Mouse (Mus musculus): ENCODE results near the gene Adh1. TPM values are rescaled to one million over a fixed set of nuclear protein-coding genes. Genes with fewer than 3 reads are reported as not detected.

Adh1 gene
- total RNA-seq (2021), result 10 to 100 TPM; 25.2 to 50.3 TPM
- long read RNA-seq, experiment 1, transcript Adh1-201 (9 exons, 1,492 nt), result major isoform, 20 of 21 reads
- long read RNA-seq, experiment 1, partial matches to known transcripts, result 1 of 21 reads
- long read RNA-seq, experiment 1, other reads (novel, unspliced or antisense), result 0 of 21 reads
- long read RNA-seq, experiment 2, transcript Adh1-201 (9 exons, 1,492 nt), result major isoform, 44 of 46 reads
- long read RNA-seq, experiment 2, partial matches to known transcripts, result 2 of 46 reads
- long read RNA-seq, experiment 2, other reads (novel, unspliced or antisense), result 0 of 46 reads

DNA sequence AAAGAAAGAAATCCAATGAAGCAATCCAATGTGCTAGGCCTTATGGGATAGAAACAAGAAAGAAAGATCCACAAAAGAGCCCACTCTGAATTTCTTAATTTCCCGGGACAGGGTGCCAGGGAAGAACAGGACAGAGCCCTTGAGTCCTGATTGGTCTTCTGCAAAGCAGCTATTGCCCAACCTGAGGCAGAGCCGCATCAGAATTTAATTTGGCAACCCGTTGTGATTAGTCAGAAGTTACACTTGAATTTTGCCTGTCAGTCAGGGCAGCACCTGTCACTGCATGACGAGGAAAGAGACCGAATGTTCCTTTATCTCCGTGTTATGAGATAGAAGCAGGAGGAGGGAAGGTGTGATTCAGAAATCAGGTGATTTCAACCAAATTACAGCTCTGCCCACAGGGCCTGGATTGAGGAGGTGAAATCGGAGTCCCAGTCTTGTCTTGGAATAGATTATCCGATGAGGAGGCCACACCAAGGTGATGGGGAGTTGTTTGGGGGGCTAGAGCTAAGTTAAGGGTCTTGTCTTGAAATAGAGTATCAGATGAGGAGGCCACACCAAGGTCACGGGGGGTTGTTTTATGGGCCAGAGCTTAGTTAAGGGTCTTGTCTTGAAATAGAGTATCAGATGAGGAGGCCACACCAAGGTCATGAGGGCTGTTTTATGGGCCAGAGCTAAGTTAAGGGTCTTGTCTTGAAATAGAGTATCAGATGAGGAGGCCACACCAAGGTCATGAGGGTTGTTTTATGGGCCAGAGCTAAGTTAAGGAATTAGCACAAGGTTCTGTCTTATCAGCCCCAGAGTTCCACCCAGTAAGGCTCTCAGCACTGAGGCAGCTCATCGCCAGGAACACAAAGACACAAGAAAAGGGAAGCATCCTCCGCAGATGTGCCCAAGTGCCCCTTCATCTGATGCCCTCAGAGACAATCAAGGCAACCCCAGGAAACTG lies at the start of gene Adh1:
Gene Adh1, plus strand, starts transcription at position 271 of the 949 bp plus-strand sequence.
- no peak for DNase-seq

DNA sequence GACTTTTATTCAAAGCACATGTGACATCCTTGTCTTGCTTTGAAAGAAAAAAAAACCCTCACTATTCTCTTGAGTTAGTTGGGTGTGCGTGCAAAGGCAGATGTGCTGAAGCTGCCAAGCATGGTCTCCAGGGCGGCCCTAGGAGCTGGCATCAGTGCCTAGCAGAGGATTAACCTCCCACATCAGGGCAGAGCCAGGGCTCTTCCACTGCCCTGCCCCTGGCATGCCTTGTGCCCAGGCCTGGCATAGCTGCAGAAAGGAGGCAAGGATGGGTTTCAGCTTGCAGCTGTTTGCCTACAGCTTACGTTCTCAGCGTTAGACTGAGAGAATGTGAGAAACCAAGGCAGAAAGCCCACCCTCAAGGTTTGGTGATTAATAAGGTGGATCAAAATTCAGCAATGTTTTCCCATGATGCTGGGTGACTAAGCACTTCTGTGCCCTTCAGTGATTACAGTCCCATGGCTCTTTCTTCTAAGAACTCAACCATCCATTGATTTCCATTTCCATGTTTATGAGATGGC lies 48.3 kb upstream of the Adh1 start:
- DNase-seq, result peak; percentile 27

DNA sequence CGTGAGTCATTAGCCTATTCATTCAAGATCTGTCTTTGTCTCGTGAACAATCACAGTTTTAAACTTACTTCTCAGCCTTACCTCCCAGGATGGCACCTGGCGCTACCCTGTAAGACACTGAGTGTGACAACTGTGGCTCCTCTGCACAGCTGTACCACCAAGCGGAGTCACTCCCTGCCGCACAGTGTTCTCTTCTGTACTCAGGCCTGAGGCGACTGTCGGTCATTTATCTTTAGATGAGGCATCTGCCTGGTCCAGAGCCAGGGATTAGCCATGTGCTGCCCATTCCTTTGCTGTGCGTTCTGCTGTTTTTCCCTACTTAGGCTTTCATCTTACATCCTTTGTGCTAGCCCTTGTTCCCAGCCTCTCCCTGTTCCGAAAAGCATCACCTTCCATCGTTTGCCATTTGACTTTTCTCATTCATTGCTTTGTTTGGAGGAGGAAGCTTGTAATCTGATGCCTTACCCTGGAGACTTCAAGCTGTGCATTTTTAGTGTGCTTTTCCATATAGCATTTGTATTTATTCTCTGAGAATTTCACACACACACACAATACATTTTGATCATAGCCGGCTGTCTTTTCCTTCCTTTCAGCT lies 45.3 kb upstream of the Adh1 start:
- DNase-seq, result no peak

DNA sequence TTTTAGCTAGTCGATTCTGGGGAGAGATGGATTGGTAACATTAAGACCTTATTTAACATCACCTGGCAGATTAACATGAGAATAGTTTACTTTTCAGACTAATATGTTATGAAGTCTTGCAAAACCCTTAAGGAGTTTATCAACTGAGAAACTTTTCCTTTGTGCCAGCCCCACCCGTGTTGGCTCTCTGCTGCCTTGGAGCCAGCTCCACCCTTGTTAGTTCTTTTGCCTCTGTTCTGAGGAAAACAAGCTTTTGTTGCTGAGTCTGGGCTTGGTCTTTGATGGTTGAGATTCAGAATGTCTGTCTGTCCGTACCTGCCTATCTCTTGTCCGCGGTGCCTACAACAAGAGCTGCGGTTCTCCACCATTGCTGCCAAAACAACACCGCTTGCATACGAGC lies 44.7 kb upstream of the Adh1 start:
- DNase-seq, result no peak

DNA sequence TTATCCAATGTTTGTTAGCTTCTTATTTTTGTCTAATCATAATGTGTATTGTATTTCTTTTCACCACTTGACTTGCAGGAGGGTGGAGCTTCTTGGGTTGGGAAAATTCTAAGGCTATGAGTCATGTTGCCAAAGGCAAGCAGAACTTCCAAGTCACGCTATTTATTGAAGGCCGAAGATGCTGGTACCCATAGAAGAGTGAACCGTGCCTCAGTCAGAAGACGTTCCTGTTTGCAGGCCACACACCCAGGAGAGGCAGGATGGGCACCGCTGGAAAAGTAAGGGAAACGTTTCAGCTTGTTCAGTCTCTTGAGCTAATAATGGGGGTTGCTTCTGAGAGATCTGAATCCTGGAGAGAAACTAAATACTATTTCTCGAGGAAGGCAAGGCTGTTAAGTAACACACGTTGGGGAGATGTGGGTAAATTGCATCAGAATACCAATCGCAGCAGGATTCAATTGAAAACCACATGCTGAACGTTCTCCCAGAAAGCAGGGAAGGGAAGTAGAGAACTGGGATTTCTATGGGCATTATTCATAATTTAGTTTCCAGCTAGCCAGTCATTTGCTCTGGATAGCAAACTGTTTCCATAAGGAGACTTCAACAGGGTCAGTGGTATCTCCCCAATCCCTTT lies 43.0 kb upstream of the Adh1 start, which contains the start of gene Adh7:
Gene Adh7, plus strand, starts transcription at position 130 of the 634 bp plus-strand sequence.
- DNase-seq, result no peak

DNA sequence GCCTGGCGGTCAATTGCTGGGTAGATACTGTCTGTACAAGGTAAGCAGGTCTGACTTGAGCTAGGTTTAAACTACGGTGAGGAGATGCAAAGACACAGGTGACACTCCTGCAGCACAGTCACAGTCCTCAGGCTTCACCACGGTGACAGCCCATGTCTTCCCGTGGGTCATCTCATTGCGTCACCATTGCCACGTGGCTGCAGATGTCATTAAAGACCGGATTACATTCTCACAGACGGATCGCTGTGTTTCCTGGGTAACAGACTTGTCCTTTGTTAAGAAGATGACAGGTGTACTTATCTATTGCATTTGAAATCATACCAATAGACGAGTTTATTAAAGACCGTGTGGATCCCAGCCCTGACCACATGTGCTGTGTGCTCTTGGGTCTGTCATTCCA lies 39.7 kb upstream of the Adh1 start:
- no peak for DNase-seq

DNA sequence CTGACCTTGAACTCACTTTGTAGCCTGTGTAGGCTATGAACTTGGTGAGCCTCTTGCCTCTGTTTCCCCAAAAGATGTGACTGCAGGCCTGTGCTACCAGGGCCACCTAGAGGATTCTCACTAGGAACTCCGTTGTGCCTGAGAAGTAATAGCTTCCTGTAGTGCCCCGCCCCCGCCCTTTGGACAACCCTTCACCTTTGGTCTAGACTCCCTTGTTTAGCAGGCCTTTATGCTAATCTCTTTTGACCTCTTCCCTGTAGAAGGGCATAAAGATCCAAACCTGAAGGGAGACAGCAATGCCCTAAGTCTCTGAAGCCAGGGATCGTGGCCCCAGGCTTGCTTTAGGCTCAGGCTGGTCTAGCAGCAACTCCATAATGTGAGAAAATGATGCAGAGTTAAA lies 38.3 kb upstream of the Adh1 start:
- no peak for DNase-seq

DNA sequence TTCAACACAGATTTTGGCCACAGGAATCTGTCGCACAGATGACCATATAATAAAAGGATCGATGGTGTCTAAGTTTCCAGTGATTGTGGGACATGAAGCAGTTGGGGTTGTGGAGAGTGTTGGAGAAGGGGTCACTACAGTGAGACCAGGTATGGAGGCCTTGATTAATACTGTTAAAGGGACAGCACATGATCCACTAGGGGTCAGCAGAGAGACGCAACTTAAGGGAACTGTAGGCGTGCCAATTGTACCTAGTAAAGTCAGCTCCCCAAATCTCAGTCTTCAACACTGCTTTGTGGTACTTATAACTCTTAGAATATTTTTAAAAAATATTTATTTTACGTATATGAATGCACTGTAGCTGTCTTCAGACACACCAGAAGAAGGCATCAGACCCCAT lies 37.8 kb upstream of the Adh1 start:
- DNase-seq, result no peak

DNA sequence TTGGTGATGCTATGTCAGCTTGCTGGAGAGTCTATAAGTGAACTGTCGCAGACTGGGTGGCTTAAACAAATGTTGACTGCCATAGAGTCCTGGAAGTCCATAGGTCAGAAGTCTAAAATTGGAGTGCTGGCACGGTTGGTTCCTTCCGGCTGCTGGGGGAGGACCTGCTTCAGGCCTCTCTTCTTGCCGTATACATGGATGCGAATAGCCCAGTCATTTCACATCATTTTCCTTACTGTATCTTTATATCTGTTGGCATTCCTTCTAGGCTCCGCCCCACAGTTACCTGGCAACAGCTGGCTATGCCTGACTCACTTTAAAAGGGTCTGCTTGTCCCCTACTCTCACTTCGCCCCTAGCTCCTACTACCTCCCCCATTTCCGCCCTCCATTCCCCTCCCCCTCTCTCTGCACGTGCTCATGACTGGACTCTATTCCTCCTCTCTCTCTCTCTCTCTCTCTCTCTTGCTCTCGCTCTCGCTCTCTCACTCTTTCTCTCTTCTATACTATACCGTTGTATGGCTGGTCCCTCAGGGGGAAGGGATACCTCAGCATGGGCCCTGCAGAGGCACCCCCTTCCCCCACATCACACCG lies 36.3 kb upstream of the Adh1 start:
- no peak for DNase-seq

DNA sequence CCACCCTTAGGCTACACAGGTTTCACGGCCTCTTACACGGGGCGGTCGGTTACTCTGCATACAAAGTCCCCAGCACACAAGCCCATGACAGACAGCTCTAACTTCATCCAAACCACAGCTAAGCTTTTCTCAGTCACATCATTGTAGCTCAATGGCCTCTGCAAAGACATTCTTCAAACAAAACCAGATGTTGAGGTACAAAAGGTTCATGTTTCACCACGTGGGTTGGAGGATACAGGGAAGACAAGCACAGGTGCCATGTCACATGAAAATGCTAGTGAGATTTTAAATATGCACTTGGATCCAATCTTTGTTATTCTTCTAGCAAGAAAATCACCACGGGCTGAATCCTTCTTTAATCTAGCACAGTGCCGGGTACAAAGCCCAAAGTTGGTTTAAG lies 35.5 kb upstream of the Adh1 start:
- no peak for DNase-seq

DNA sequence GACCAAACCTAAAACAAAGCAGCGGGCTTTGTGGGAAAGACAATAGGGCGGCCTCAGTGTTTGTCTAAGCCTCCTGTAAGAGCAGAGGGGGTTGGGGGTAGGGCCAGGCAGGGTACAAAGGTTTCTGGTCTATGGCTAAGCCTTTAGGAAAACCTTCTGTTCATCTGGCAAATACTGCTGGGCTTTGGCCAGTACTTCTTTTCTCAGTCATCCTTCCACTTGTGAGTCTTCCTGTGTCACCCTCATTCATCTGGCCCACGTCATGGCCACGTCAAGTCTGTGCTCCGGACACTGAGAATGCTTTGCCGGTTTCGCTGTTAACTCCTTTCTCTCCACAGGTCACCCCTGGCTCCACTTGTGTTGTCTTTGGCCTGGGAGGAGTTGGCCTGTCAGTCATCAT lies 34.9 kb upstream of the Adh1 start:
- DNase-seq, result no peak

DNA sequence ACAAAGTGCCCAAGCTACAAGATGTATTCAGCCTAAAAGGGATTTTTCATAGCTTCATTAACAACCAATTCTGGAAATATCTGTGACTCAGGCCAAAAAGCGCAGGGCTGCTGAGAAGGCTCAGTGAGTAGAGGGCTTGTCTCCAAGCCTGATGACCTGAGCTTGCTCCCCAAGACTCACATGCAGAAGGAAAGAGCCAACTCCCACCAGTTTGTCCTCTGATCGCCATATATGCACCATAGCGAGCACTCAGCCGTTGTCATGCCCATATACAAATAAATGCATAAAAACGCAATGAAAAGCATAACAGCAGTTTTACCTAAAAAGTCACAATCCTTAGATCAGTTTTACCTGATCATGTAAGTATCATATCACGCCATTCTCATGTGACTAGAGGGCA lies 34.3 kb upstream of the Adh1 start:
- DNase-seq, result no peak

DNA sequence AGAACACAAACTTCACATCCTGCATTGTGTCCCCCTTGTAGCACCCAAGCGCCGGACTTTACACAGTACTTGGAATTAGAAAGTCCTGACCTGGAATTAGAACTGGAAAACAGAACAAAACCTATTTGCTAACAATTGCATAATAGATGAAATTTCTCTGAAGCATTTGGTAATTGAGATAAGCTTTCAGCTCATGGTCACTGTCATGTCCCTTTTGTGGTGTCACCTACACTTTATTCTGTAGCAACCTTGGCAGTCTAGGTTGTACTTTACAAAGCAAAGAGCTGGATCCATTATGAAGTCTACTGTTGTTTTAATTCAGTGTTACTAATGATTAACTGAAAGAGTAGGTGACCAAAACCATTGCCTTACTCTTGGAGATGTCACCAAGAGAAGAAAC lies 33.7 kb upstream of the Adh1 start:
- no peak for DNase-seq

DNA sequence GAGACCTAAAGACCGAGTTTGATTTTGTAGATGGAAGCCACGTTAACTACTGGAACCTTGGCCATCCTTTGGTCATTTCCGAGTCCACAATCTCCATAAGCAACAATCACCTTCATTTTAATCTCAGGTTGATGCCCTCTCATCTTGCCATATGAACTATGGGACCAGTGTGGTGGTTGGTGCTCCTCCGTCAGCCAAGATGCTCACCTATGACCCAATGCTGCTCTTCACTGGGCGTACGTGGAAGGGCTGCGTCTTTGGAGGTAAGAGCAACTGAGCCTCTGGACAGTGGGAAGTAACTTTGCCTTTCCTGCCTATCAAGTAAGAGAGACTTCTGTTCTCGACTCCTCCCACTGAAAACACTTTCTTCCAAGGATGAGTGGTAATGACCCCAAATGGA lies 33.0 kb upstream of the Adh1 start:
- no peak for DNase-seq

DNA sequence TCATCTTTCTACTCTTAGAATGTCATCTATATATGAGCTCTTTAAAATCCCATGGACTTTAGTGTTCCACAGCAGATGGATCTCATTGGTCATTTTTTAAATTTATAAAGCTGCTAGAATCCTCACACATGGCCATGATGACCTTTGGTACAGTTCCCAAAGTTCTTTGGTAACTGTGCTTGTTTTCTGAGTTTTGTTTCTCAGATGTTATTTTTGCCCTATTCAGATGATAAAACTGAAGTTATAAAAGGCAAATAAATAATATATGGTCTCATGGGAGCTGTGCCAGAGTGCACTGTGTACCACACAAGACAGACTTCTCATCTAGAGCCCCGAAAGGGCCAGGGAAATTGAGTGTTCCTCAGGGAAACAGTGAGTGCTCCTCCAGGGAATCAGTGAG lies 31.3 kb upstream of the Adh1 start:
- no peak for DNase-seq

DNA sequence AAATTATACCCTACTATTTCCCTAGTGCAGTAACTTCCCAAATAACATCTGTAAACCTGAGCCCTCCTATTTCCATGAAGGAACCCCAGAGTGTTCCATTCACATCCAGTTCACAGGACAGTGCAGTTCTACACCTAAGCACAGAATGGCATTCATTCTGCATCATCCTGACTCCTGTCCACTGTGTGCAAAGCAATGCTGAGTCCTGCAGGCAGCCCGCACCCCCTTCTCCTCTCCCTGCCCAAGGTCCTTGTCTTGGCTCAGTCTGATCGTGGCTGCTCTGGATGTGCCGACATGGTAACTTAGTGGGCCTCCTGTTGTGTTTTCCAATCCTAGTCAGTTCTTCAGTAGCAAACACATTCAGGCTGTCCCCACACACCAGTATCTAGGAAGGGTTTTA lies 30.5 kb upstream of the Adh1 start:
- DNase-seq, result no peak

DNA sequence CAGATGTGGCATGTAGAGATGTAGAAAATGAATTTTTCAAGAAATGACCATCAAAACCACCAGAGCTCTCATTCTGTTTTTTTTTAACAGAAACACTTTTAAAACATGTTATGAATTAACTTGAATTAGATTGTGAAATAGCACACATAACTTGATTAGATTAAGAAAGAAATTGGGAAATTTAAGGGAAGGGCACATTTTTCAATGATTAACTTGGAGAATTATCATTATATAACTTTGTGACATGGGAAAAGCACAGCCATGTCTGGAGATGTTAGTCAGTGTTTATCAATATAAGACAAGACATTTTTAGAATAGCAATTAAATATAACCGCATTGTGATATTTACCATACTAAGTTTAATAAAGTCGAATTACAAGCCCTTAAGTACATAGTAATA lies 29.3 kb upstream of the Adh1 start:
- DNase-seq, result no peak

DNA sequence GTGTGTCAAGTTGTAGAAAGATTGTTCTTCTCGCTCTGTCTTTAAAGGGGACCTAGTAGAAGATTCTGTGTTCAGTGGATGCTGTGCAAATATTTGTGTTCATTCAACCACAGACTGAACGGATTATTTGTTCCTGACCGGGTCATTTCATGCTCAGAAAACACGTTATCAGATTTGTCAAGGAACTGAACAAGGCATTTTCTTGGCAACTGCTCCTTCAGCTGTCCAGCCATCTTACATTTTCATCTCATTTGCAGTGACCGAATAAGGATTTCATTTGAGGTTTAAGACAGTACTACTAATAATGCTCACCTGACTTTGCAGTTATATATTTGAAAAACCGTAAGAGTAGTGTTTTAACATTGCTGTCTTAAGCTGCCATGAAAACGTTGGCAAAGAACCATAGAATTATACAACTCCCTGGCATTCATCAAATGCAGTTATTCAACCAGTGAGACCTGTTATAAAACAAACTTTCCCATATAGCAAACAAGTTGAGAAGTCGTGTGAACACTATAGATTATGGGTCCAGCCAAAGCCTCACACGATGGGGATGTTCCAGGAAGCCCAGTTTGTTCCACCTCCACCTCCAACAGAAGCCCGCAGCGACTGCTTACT lies 24.1 kb upstream of the Adh1 start:
- DNase-seq, result no peak

DNA sequence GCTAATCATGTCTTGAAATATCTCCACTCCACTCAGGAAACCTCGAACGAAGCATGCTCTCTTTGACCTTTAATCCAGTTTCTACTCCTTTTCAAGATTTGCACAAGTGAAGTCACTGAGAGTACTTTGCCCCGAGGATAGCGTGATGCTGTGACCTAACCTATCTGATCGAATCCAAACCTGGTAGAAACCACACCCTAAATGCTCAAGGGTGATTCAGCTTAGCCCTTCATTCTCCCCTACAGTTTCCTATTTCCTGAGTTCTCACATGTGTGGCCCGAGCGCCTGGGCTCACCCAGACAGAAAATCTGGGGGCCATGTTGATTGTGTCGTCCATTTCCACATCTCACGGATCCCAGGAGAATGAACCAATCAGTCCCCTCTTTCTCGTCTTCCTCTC lies 22.7 kb upstream of the Adh1 start:
- DNase-seq, result no peak

DNA sequence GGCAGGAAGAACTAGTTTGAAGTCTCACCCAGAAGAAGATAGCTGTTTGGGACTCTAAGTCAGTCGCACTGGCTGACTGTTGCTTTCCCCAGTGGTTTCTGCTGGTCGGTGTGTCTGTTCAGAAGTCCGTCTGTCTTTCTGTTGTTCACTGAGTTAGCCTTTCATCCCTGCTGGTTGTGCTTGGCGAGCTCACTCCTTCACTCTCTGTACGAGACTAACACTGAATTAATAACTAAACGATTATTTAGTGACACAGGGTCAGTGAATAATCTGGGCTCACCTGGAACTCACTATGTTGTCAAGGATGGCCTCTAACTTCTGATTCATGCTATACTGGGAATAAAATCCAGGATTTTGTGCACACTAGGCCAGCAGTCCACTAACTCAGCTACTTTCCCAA lies 21.3 kb upstream of the Adh1 start:
- no peak for DNase-seq

DNA sequence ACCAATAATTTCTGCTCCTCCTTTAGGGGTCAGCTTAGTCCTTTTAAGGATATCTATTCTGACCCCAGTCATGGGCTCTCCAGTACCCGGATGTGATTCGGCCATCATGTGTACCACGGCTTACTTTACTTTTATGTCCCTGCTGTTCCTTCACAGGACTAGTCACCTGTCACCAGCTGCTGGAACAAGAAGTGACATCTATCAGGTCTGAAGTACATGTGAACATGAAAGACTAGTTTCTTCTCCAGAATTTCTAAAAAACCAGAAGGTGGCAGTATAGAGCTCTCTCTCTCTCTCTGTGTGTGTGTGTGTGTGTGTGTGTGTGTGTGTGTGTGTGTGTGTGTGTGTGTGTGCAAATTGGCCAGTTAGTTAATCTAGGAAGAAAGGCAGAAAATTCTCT lies 20.4 kb upstream of the Adh1 start:
- no peak for DNase-seq

DNA sequence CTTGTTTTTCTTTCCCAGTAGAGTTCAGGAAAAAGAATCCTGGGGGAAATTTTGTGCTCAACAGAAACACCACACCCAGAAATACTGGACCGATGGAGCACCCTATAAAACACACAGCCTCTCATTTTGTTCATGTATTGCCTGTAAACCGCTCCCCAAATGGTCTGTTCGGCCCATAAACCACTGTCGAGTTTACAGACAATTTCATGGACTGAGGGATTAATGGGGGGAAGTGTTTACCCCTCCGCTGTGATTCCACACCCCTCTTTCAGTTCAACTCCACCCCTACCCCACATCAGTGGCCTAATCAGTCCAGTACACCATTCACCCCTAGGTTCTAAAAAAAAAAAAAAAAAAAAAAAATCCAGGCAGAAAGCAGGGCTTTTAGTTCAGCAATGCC lies 19.8 kb upstream of the Adh1 start:
- no peak for DNase-seq
